Mouse (Mus musculus) mature B cell (primary cell): ENCODE data around the gene Hist2h2aa1.

ENCODE experiments used
- in situ Hi-C: fragments of 300-500 bp; cut with MboI; formaldehyde crosslinking; loops from 2 replicates; pipeline ENCODE4 v1.14.3; 2019

Hist2h2aa1 gene

GRCm38 (mm10) chr3:96251787-96252186 lies 6.5 kb downstream of the Hist2h2aa1 start:
- in situ Hi-C loops = no loop called here

GRCm38 (mm10) chr3:96254683-96255355 lies 9.5 kb downstream of the Hist2h2aa1 start:
- in situ Hi-C loops = no loop called here

- in situ Hi-C loops = no loop called here
These were observed 10.8 kb downstream of the Hist2h2aa1 start for GRCm38 (mm10) chr3:96255926-96256593.

GRCm38 (mm10) chr3:96257190-96257589 lies 11.9 kb downstream of the Hist2h2aa1 start:
- in situ Hi-C loops = no loop called here

GRCm38 (mm10) chr3:96260220-96260619 lies 14.9 kb downstream of the Hist2h2aa1 start:
- in situ Hi-C loops = no loop called here

GRCm38 (mm10) chr3:96261623-96262022 lies 16.3 kb downstream of the Hist2h2aa1 start:
- in situ Hi-C loops = no loop called here

GRCm38 (mm10) chr3:96262216-96262875 lies 17.0 kb downstream of the Hist2h2aa1 start:
- in situ Hi-C loops = no loop called here

- in situ Hi-C loops = no loop called here
These were observed 17.8 kb downstream of the Hist2h2aa1 start, which contains the start of gene Hist2h4 for GRCm38 (mm10) chr3:96262979-96263550. Hist2h4 (minus strand) TSS chr3:96263311.

- in situ Hi-C loops = no loop called here
These were observed 18.5 kb downstream of the Hist2h2aa1 start for GRCm38 (mm10) chr3:96263558-96264403.

- in situ Hi-C loops = no loop called here
These were observed 19.2 kb downstream of the Hist2h2aa1 start for GRCm38 (mm10) chr3:96264404-96264949.

GRCm38 (mm10) chr3:96266132-96266710 lies 20.9 kb downstream of the Hist2h2aa1 start:
- in situ Hi-C loops = loop anchor here (5.0 kb wide), 1 partner anchor 44 kb away; the partner anchor contains the start of genes Hist2h2ac and Hist2h2be

GRCm38 (mm10) chr3:96267541-96267940 lies 22.2 kb downstream of the Hist2h2aa1 start:
- in situ Hi-C loops = loop anchor here (5.0 kb wide), 1 partner anchor 45 kb away; the partner anchor contains the start of genes Hist2h2ac and Hist2h2be

- in situ Hi-C loops = loop anchor here (5.0 kb wide), 1 partner anchor 46 kb away; the partner anchor contains the start of genes Hist2h2ac and Hist2h2be
These were observed 22.9 kb downstream of the Hist2h2aa1 start, which contains the start of gene Hist2h3b for GRCm38 (mm10) chr3:96268051-96268775. Hist2h3b (plus strand) TSS chr3:96268654.

GRCm38 (mm10) chr3:96268776-96269378 lies 23.6 kb downstream of the Hist2h2aa1 start:
- in situ Hi-C loops = loop anchor here (5.0 kb wide), 1 partner anchor 47 kb away; the partner anchor contains the start of genes Hist2h2ac and Hist2h2be

GRCm38 (mm10) chr3:96269511-96270474 lies 24.5 kb downstream of the Hist2h2aa1 start, which contains the start of gene Hist2h2bb:
Hist2h2bb (plus strand) TSS chr3:96269752.
- in situ Hi-C loops = loop anchor here (5.0 kb wide), 1 partner anchor 47 kb away; the partner anchor contains the start of genes Hist2h2ac and Hist2h2be

GRCm38 (mm10) chr3:96273591-96274465 lies 28.5 kb downstream of the Hist2h2aa1 start:
- in situ Hi-C loops = no loop called here

- in situ Hi-C loops = no loop called here
These were observed 32.1 kb downstream of the Hist2h2aa1 start for GRCm38 (mm10) chr3:96277428-96277799.
